Mouse (Mus musculus) lung, embryonic 15.5 days (tissue): ENCODE results near the gene Akap2. TPM values are rescaled to one million over a fixed set of nuclear protein-coding genes. Genes with fewer than 3 reads are reported as not detected.
A peak's percentile ranks its signal among the peaks of the same experiment; 100 is the strongest.

ENCODE experiments used
- ATAC-seq: fragments of 200-750 bp; cut with Nextera tagmentation; 2 replicates; pipeline ENCODE4 v1.8.0; 2017; ENCODE audit warnings: moderate number of reproducible peaks, borderline replicate concordance; ENCODE audit not compliant: low FRiP score, low TSS enrichment; ENCODE audit errors: extremely low read depth
- H3K27ac ChIP-seq: fragments of 300-500 bp; sonication (generic); 2 replicates; pipeline ENCODE4 v1.5.1; 2015; ENCODE audit warnings: moderate library complexity, mild to moderate bottlenecking, inconsistent platforms
- H3K27me3 ChIP-seq: fragments of 300-500 bp; sonication (generic); 2 replicates; pipeline ENCODE4 v1.6.1; 2015; ENCODE audit warnings: inconsistent platforms
- H3K36me3 ChIP-seq: fragments of 300-500 bp; sonication (generic); 2 replicates; pipeline ENCODE4 v1.6.1; 2015; ENCODE audit warnings: inconsistent platforms
- H3K4me1 ChIP-seq: fragments of 300-500 bp; sonication (generic); 2 replicates; pipeline ENCODE4 v1.6.1; 2015; ENCODE audit warnings: inconsistent platforms
- H3K4me2 ChIP-seq: fragments of 300-500 bp; sonication (generic); 2 replicates; pipeline ENCODE4 v1.6.1; 2015; ENCODE audit warnings: inconsistent platforms, mild to moderate bottlenecking, moderate library complexity
- H3K4me3 ChIP-seq: fragments of 300-500 bp; sonication (generic); 2 replicates; pipeline ENCODE4 v1.5.1; 2015; ENCODE audit warnings: mild to moderate bottlenecking, inconsistent platforms
- H3K9ac ChIP-seq: fragments of 300-500 bp; sonication (generic); 2 replicates; pipeline ENCODE4 v1.6.1; 2015; ENCODE audit warnings: inconsistent platforms
- H3K9me3 ChIP-seq: fragments of 300-500 bp; sonication (generic); 2 replicates; pipeline ENCODE4 v1.6.1; 2016; ENCODE audit warnings: inconsistent platforms
- WGBS: fragments of 180-500 bp; shearing (Covaris S2); methylation state at CpG from one replicate; pipeline ENCODE4 v1.1.7; 2015; 5-methylcytosine and 5-hydroxymethylcytosine counted together
- polyA plus RNA-seq: library from polyadenylated mRNA; unstranded; fragments of >200 nt; fragmentation: Nextera tagmentation; extraction: Ambion mirVana; gene quantifications from 2 replicates; pipeline ENCODE4 v1.2.1, GENCODE M21; 2015

The Akap2 gene
- polyA plus RNA-seq, 1 experiment from 2014 or later: 47.0 TPM

- 25% methylated on average over 9 of the region's 9 CpGs for WGBS
- peak overlapping the region; percentile 44 for H3K4me3 ChIP-seq
- peaks cover 43% of the 10 kb centered on the region for H3K4me1 ChIP-seq
- no peak overlapping the region for H3K9ac ChIP-seq
- no peak for ATAC-seq
- no peaks in the 10 kb centered on the region for H3K36me3 ChIP-seq
- peak overlapping the region; percentile 72 for H3K4me2 ChIP-seq
- H3K27ac ChIP-seq: no peak overlapping the region
- H3K9me3 ChIP-seq: no peaks in the 10 kb centered on the region
- H3K27me3 ChIP-seq: no peaks in the 10 kb centered on the region
These were observed 65.9 kb downstream of the Akap2 start for GRCm38 (mm10) chr4:57783391-57783770.

DNA sequence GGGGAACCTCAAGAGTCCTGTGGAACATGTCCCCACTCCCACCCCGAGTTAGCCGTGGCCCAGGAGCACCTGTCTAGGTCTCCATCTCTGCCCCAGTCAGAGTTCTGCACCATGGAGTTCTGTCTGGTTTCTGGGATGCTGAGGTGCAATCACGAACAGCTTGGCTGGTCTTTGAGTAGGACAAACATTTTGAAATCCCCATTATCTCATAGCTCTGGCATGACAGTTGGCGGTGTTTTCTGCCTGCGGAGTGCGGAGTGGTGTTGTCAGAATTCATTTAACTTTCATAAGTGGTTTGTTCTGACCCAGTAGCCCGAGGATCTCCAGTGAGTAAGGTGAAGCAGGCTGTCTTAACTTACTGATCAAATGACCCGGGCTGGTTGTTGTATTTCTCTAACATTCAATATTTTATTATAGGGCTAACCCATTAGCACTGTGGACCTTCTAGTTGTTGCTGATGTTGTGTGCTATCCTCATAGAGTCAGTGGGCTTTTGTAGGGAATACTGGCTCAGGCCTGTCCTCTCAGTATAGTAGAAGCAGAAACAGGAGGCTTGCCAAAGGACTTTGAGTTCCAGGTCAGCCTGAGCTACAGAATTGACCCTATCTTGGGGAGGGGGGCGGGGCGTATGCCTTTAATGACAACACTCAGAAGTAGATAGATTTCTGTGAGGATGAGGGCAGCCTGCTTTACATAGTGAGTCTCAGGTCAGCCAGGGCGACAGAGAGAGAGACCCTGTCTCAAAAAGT lies 66.6 kb downstream of the Akap2 start:
- Histone ChIP-seq H3K9me3 (no peaks in the 10 kb centered on the region), H3K27me3 (no peaks in the 10 kb centered on the region), H3K4me2 (peak overlapping the region; percentile 72; the same call in 1 of the 2 replicates), H3K4me3 (no peak overlapping the region), H3K27ac (no peak overlapping the region), H3K9ac (no peak overlapping the region), H3K4me1 (peaks cover 43% of the 10 kb centered on the region), H3K36me3 (no peaks in the 10 kb centered on the region)
- ATAC-seq: no peak
- WGBS: 52% methylated on average over 11 of the region's 11 CpGs

- no peak overlapping the region for H3K27ac ChIP-seq
- H3K9ac ChIP-seq: no peak overlapping the region
- no peaks in the 10 kb centered on the region for H3K27me3 ChIP-seq
- H3K36me3 ChIP-seq: no peaks in the 10 kb centered on the region
- no peak overlapping the region for H3K4me3 ChIP-seq
- H3K4me2 ChIP-seq: no peak overlapping the region
- no peaks in the 10 kb centered on the region for H3K9me3 ChIP-seq
- WGBS: 69% methylated on average over 5 of the region's 5 CpGs
- no peak for ATAC-seq
- H3K4me1 ChIP-seq: peaks cover 21% of the 10 kb centered on the region
These were observed 71.3 kb downstream of the Akap2 start for GRCm38 (mm10) chr4:57788709-57789108.

DNA sequence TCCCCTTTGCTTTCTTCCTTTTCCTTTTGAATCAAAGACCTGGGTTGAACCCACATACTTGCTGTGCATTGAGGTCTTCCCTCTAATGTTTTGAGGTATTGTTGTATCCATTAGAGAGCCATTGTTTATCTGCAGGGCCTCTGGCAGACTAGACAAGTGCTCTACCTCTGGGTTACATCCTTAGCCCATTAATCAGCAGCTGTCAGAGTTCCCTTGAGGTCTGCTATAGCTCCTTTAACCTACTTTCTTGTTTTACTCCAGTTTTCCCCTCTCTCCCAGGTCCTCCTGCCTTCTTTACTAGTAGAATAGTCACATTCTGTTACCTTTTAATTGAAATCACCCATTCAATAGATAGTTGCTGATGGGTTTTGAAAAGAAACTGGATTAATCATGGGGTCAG lies 71.7 kb downstream of the Akap2 start:
- peaks cover 21% of the 10 kb centered on the region for H3K4me1 ChIP-seq
- H3K9me3 ChIP-seq: no peaks in the 10 kb centered on the region
- H3K4me3 ChIP-seq: no peak overlapping the region
- H3K4me2 ChIP-seq: no peak overlapping the region
- no peak for ATAC-seq
- no peak overlapping the region for H3K27ac ChIP-seq
- H3K9ac ChIP-seq: no peak overlapping the region
- H3K27me3 ChIP-seq: no peaks in the 10 kb centered on the region
- H3K36me3 ChIP-seq: no peaks in the 10 kb centered on the region

GRCm38 (mm10) chr4:57793989-57794388 lies 76.5 kb downstream of the Akap2 start:
- no peak overlapping the region for H3K4me2 ChIP-seq
- peak; percentile 35; the same call in 1 of the 2 replicates for ATAC-seq
- H3K27me3 ChIP-seq: no peaks in the 10 kb centered on the region
- H3K36me3 ChIP-seq: no peaks in the 10 kb centered on the region
- WGBS: 17% methylated on average over 8 of the region's 8 CpGs
- H3K9me3 ChIP-seq: no peaks in the 10 kb centered on the region
- peaks cover 49% of the 10 kb centered on the region for H3K4me1 ChIP-seq
- H3K9ac ChIP-seq: no peak overlapping the region
- H3K27ac ChIP-seq: peak overlapping the region; percentile 77
- H3K4me3 ChIP-seq: no peak overlapping the region

GRCm38 (mm10) chr4:57794547-57794946 lies 77.1 kb downstream of the Akap2 start:
- H3K36me3 ChIP-seq: no peaks in the 10 kb centered on the region
- peaks cover 49% of the 10 kb centered on the region for H3K4me1 ChIP-seq
- H3K9me3 ChIP-seq: no peaks in the 10 kb centered on the region
- peak overlapping the region; percentile 77 for H3K27ac ChIP-seq
- H3K4me2 ChIP-seq: no peak overlapping the region
- no peak overlapping the region for H3K9ac ChIP-seq
- no peak overlapping the region for H3K4me3 ChIP-seq
- 7% methylated on average over 3 of the region's 3 CpGs for whole genome bisulfite sequencing
- peak; percentile 64; the same call in 1 of the 2 replicates for ATAC-seq
- no peaks in the 10 kb centered on the region for H3K27me3 ChIP-seq

- WGBS: 47% methylated on average over 9 of the region's 9 CpGs
- 0 out of 2 replicates have a peak overlapping the region, but pooled peaks have one; percentile 57 for H3K27ac ChIP-seq
- no peak overlapping the region for H3K4me3 ChIP-seq
- H3K9me3 ChIP-seq: no peaks in the 10 kb centered on the region
- H3K9ac ChIP-seq: no peak overlapping the region
- no peaks in the 10 kb centered on the region for H3K27me3 ChIP-seq
- no peaks in the 10 kb centered on the region for H3K36me3 ChIP-seq
- ATAC-seq: no peak
- H3K4me2 ChIP-seq: no peak overlapping the region
- H3K4me1 ChIP-seq: peaks cover 62% of the 10 kb centered on the region
These were observed 80.3 kb downstream of the Akap2 start for GRCm38 (mm10) chr4:57797548-57798285.

DNA sequence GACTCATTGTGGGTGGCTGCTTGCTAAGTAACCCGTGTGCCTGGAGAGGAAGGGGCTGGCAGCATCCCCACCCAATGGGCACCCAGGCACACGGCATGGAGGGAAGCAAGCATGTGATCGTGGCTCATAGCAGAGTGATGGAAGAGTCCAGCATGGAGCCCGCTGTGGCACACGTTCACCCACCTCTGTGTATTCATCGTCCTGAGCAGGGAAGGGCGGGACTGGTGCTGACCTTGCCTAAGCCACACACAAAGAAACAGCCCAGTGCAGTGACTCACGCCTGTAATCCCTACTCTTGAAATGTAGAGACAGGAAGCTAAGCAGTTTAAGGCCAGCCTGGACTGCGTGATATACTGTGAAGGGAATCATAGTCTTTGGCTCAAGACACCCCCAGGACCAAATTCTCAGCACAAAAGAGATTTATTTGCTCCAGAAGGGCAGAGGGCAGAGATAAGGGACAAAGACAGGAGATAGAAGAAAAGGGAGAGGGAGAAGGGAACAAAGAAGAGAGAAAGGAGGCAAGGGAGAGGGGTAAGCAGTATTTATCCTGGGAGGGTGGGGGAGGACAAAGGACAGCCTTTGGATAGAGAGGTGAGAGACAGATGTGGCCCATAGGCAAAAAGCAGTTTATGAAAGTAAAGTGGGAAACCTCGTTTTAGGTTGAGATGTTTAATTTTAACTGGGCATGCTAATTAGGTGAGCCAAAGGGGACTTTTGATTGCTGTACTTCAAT lies 81.0 kb downstream of the Akap2 start:
- Histone ChIP-seq H3K4me1 (peaks cover 57% of the 10 kb centered on the region), H3K36me3 (no peaks in the 10 kb centered on the region), H3K9me3 (no peaks in the 10 kb centered on the region), H3K4me3 (no peak overlapping the region), H3K27ac (peak overlapping the region; percentile 57), H3K4me2 (no peak overlapping the region), H3K9ac (no peak overlapping the region), H3K27me3 (no peaks in the 10 kb centered on the region)
- WGBS: 23% methylated on average over 10 of the region's 10 CpGs
- ATAC-seq: peak; percentile 17; the same call in 1 of the 2 replicates

GRCm38 (mm10) chr4:57799297-57799696 lies 81.8 kb downstream of the Akap2 start:
- Histone ChIP-seq H3K27me3 (no peaks in the 10 kb centered on the region), H3K36me3 (no peaks in the 10 kb centered on the region), H3K9ac (no peak overlapping the region), H3K4me2 (no peak overlapping the region), H3K9me3 (no peaks in the 10 kb centered on the region), H3K4me3 (no peak overlapping the region), H3K4me1 (peaks cover 48% of the 10 kb centered on the region), H3K27ac (no peak overlapping the region)
- no peak for ATAC-seq
- 21% methylated on average over 1 of the region's 1 CpGs for WGBS

- no peaks in the 10 kb centered on the region for H3K9me3 ChIP-seq
- H3K4me3 ChIP-seq: no peak overlapping the region
- H3K27ac ChIP-seq: peak overlapping the region; percentile 27
- H3K4me1 ChIP-seq: peaks cover 43% of the 10 kb centered on the region
- 36% methylated on average over 7 of the region's 7 CpGs for WGBS
- ATAC-seq: no peak; the same call in 1 of the 2 replicates
- no peaks in the 10 kb centered on the region for H3K27me3 ChIP-seq
- no peak overlapping the region for H3K9ac ChIP-seq
- H3K36me3 ChIP-seq: no peaks in the 10 kb centered on the region
- no peak overlapping the region for H3K4me2 ChIP-seq
These were observed 83.8 kb downstream of the Akap2 start for GRCm38 (mm10) chr4:57801239-57801638.

GRCm38 (mm10) chr4:57801986-57802385 lies 84.5 kb downstream of the Akap2 start:
- WGBS: 96% methylated on average over 5 of the region's 5 CpGs
- Histone ChIP-seq H3K36me3 (no peaks in the 10 kb centered on the region), H3K9me3 (no peaks in the 10 kb centered on the region), H3K4me2 (no peak overlapping the region), H3K4me1 (peaks cover 39% of the 10 kb centered on the region), H3K9ac (no peak overlapping the region), H3K27me3 (no peaks in the 10 kb centered on the region), H3K4me3 (no peak overlapping the region), H3K27ac (0 out of 2 replicates have a peak overlapping the region, but pooled peaks have one; percentile 27)
- ATAC-seq: no peak
